Mouse (Mus musculus) midbrain, embryonic 14.5 days (tissue): Measurements from ENCODE around the gene Pabpn1l. TPM values are rescaled to one million over a fixed set of nuclear protein-coding genes. Genes with fewer than 3 reads are reported as not detected.

Source experiments
- ATAC-seq: fragments of 200-750 bp; cut with Nextera tagmentation; 2 replicates; pipeline ENCODE4 v1.8.0; 2017; ENCODE audit warnings: moderate number of reproducible peaks, moderate library complexity; ENCODE audit not compliant: low FRiP score, low TSS enrichment
- DNase-seq: peaks from one replicate; pipeline ENCODE4 v3.0.0-alpha.2; 2015
- H3K27ac ChIP-seq: fragments of 300-500 bp; sonication (generic); replicated peaks from 2 replicates; pipeline ENCODE4 v1.5.1; 2014; ENCODE audit warnings: mild to moderate bottlenecking, low read depth, low read length, moderate library complexity
- H3K27me3 ChIP-seq: fragments of 300-500 bp; sonication (generic); 2 replicates; pipeline ENCODE4 v1.6.1; 2014; ENCODE audit warnings: low read length, control low read depth, mixed read lengths; ENCODE audit not compliant: control insufficient read depth, insufficient read depth
- H3K36me3 ChIP-seq: fragments of 300-500 bp; sonication (generic); 2 replicates; pipeline ENCODE4 v1.6.1; 2014; ENCODE audit warnings: low read length, control low read depth; ENCODE audit not compliant: control insufficient read depth, insufficient read depth
- H3K4me1 ChIP-seq: fragments of 300-500 bp; sonication (generic); 2 replicates; pipeline ENCODE4 v1.6.1; 2014; ENCODE audit warnings: mild to moderate bottlenecking, antibody characterized with exemption, low read length, control low read depth; ENCODE audit not compliant: control insufficient read depth, insufficient read depth
- H3K4me2 ChIP-seq: fragments of 300-500 bp; sonication (generic); 2 replicates; pipeline ENCODE4 v1.6.1; 2014; ENCODE audit warnings: mild to moderate bottlenecking, low read length, moderate library complexity
- H3K4me3 ChIP-seq: fragments of 300-500 bp; sonication (generic); replicated peaks from 2 replicates; pipeline ENCODE4 v1.5.1; 2014; ENCODE audit warnings: low read depth, low read length
- H3K9ac ChIP-seq: fragments of 300-500 bp; sonication (generic); replicated peaks from 2 replicates; pipeline ENCODE4 v1.6.1; 2014; ENCODE audit warnings: mild to moderate bottlenecking, low read length, moderate library complexity
- H3K9me3 ChIP-seq: fragments of 300-500 bp; sonication (generic); 2 replicates; pipeline ENCODE4 v1.6.1; 2016; ENCODE audit warnings: low read length, control low read depth, mixed read lengths; ENCODE audit not compliant: control insufficient read depth
- WGBS: fragments of 180-500 bp; shearing (Covaris S2); extraction: QIAGEN DNeasy Blood & Tissue Kit; methylation state at CpG from one replicate; pipeline ENCODE4 v1.1.7; 2014; 5-methylcytosine and 5-hydroxymethylcytosine counted together
- polyA plus RNA-seq: library from polyadenylated mRNA; unstranded; fragments of >200 nt; fragmentation: Nextera tagmentation; extraction: Ambion mirVana; gene quantifications from 2 replicates; pipeline ENCODE4 v1.2.1, GENCODE M21; 2014

Pabpn1l gene
- not detected in 2 replicates for polyA plus RNA-seq

DNA sequence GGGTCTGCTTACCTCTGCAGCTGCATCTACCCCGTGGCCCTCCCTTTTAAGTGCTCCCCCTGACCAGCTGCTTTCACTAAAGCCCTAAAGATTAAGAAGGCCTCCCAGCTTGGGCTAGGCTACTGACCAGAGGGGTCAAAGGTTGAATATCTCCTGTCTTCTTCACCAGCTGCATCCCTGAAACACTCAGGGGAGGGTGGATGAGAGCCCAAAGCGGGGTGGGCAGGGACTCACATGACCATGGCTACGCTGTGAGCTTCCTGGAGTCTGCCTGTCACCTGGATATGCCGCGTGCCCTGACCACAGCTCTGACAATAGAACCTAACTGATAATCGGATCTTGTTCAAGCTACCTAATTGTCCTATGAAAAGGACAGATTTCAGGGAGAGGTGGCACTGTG is at the start of gene Pabpn1l:
TSS of gene Pabpn1l (minus strand) at position 13 of the 400 bp plus-strand sequence.
- H3K27me3 ChIP-seq: no peaks in the 10 kb centered on the region
- WGBS: 64% methylated on average over 6 of the region's 6 CpGs

DNA sequence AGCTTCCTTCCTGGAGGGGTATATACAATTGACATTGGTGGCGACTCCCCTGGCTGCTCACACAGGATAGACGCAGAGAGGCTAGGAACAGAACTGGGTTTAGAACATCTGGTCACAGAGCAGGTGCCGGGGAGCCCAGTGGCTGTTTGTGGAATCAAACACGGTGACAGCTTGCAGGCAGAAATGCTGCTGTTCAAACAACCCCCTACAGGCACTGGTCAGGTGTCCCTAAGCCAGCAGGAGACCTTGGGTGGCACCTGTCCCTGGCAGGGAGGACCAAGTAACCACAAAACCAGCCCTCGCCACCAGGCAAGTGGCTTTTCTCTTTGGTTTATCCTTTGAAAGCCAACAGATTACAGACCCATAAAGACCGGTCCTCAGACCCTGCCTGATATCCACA is 49.4 kb upstream of the Pabpn1l start:
- Histone ChIP-seq H3K4me2 (no peak overlapping the region), H3K27ac (no peak overlapping the region), H3K27me3 (no peaks in the 10 kb centered on the region), H3K9me3 (no peaks in the 10 kb centered on the region), H3K36me3 (peaks cover 11% of the 10 kb centered on the region), H3K9ac (no peak overlapping the region), H3K4me1 (peaks cover 50% of the 10 kb centered on the region), H3K4me3 (no peak overlapping the region)
- 70% methylated on average over 6 of the region's 6 CpGs for WGBS
- DNase-seq (no peak), ATAC-seq (no peak)

More for the DNA sequence above, at the start of gene Pabpn1l:
- ATAC-seq: no peak
- Histone ChIP-seq H3K9me3 (no peaks in the 10 kb centered on the region), H3K27ac (no peak within 1 kb of the TSS), H3K4me3 (no peak within 1 kb of the TSS), H3K36me3 (no peaks in the 10 kb centered on the region), H3K9ac (no peak within 1 kb of the TSS), H3K4me1 (no peaks in the 10 kb centered on the region), H3K4me2 (no peak within 1 kb of the TSS)
- DNase-seq: no peak

DNA sequence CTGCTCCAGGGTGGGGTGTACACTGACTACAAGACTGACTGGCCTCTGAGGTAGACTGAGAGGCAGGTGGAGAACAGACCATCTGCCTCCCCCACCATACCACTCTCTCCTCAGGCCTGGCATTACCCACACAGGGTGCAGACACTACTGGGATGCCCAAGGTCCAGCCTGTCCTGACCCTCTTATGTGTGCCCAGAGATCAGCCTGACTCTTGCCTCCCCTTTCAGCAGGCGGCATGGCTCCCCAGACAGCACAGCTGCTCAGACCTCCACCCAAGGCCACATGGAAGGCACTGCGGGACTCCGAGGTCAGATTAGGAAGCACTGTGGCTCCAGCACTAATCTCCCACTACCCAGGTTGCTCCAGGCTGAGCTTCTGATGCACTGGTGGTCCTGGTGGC is 48.2 kb upstream of the Pabpn1l start:
- Histone ChIP-seq H3K9me3 (no peaks in the 10 kb centered on the region), H3K4me3 (no peak overlapping the region), H3K9ac (no peak overlapping the region; the same call in 1 of the 2 replicates), H3K36me3 (peaks cover 11% of the 10 kb centered on the region), H3K4me2 (peak overlapping the region; percentile 6; the same call in 1 of the 2 replicates), H3K27me3 (no peaks in the 10 kb centered on the region), H3K4me1 (peaks cover 55% of the 10 kb centered on the region), H3K27ac (no peak overlapping the region)
- 37% methylated on average over 3 of the region's 3 CpGs for WGBS
- DNase-seq (no peak), ATAC-seq (no peak)

DNA sequence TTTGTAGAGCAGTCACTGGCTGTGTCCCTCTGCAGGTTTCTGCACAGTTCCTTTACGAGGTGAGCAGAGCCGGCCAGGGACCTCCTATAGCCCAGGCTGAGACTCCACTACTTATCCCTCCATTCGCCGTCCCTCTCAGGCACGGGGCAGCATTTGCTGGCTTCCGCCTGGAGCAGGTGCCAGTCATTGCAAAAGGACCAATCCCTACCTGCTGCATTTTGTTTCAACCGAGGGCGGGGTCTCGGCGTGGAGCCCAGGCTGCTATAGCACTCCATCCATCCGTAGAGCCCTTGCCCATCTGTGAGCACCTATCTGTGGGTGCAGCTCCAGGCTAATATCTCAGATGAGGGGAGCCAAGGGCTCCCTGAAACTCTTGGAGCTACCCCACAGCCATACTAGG is 47.5 kb upstream of the Pabpn1l start:
- Histone ChIP-seq H3K9me3 (no peaks in the 10 kb centered on the region), H3K4me3 (no peak overlapping the region), H3K4me2 (no peak overlapping the region), H3K36me3 (peaks cover 11% of the 10 kb centered on the region), H3K9ac (no peak overlapping the region), H3K27me3 (no peaks in the 10 kb centered on the region), H3K4me1 (peaks cover 59% of the 10 kb centered on the region), H3K27ac (no peak overlapping the region)
- peak; percentile 31 for DNase-seq
- 17% methylated on average over 11 of the region's 11 CpGs for WGBS
- no peak for ATAC-seq

DNA sequence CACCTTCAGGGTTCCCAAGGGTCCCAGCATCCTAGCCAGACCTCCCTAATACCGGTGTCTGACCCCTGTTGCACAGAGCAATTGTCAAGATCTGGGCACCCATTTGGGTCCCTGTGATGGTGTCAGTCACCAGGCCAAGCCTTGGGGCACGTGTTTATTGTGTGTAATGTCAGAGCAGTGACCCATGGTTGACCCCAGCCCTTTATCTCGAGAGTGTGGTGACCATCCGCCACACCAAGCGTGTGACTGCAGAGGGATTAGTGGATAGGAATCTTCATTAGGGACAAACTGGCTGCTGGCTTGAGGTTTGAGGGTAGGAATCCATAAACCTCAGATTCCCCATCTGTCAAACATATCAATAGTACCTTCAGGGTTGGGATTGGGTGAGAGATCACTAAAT is 46.8 kb upstream of the Pabpn1l start:
- Histone ChIP-seq H3K4me1 (peaks cover 53% of the 10 kb centered on the region), H3K4me3 (no peak overlapping the region), H3K9ac (no peak overlapping the region), H3K27me3 (no peaks in the 10 kb centered on the region), H3K4me2 (no peak overlapping the region), H3K9me3 (no peaks in the 10 kb centered on the region), H3K27ac (no peak overlapping the region), H3K36me3 (peaks cover 8% of the 10 kb centered on the region; the same call in 1 of the 2 replicates)
- ATAC-seq: no peak
- no peak for DNase-seq
- WGBS: 5% methylated on average over 5 of the region's 5 CpGs

DNA sequence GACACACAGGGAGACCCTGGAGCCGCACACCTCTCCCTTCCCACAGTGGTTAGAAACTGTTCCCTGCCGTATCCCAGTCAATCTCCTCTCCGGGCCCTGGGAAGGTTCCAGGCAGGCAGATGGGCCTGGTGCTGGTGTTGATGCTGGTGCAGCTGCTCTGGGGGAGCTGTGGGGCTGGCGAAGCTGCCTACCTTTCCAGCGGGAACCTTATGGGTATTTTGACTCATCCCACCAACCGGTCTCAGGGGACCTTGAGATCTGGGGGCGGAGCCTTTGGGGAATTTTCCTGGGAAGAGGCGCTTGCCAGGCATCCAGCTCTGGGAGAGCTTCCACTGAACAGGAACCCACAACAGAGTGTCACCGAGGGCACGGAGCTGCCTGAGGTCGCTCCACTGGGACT is 45.3 kb upstream of the Pabpn1l start:
- Histone ChIP-seq H3K4me2 (no peak overlapping the region), H3K36me3 (no peaks in the 10 kb centered on the region; the same call in 1 of the 2 replicates), H3K9ac (no peak overlapping the region), H3K9me3 (no peaks in the 10 kb centered on the region), H3K4me3 (no peak overlapping the region), H3K27me3 (no peaks in the 10 kb centered on the region), H3K4me1 (peaks cover 44% of the 10 kb centered on the region), H3K27ac (no peak overlapping the region)
- ATAC-seq: no peak
- WGBS: 71% methylated on average over 11 of the region's 11 CpGs
- no peak for DNase-seq

DNA sequence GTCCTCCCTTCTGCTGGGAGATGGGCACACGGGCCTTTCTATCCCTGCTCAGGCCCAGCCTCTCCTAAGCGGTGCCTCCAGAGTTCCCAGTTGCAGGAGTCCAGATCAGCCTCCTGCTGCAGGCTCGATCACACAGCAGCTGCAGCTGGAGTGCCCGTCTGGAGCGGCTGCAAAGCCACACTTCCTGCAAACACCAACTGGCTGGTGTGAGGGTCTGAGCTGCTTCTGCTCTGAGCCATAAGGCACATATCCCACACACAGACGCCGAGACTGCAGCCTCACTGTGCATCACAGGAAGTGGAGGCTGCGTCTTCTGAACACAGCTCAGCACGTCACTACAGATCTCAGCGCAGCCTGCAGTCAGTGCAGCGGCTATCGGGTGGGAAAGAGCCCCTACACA is 44.3 kb upstream of the Pabpn1l start:
- H3K4me2 ChIP-seq: 0 out of 2 replicates have a peak overlapping the region, but pooled peaks have one; percentile 10
- no peak overlapping the region for H3K4me3 ChIP-seq
- DNase-seq: peak; percentile 15
- no peaks in the 10 kb centered on the region for H3K27me3 ChIP-seq
- H3K4me1 ChIP-seq: peaks cover 37% of the 10 kb centered on the region
- H3K27ac ChIP-seq: peak overlapping the region; percentile 63
- H3K36me3 ChIP-seq: no peaks in the 10 kb centered on the region
- ATAC-seq: no peak
- 61% methylated on average over 12 of the region's 12 CpGs for WGBS
- no peaks in the 10 kb centered on the region for H3K9me3 ChIP-seq
- H3K9ac ChIP-seq: no peak overlapping the region

DNA sequence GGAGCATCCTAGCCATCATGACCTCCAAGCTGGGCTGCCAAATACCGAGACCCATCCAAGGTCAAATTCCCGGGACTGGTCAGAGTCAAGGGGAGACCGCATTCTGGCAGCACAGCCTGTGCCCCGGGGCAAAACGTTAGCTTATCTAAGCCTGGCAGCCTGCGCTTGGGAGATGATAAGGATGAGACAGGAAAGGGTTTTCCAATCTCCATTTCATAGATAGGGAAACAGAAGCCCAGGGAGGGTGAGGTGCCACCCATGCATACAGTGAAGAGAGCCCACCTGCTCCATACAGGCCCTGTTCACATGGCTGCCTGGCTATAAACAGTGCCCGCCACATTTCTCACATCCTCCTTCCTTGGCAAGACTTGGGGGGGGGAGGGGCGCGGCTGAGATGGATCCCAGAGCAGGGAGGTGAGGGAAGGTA is 43.8 kb upstream of the Pabpn1l start:
- no peaks in the 10 kb centered on the region for H3K27me3 ChIP-seq
- DNase-seq (peak; percentile 65), ATAC-seq (peak; percentile 44; the same call in 1 of the 2 replicates)
- H3K9ac ChIP-seq: no peak overlapping the region; the same call in 1 of the 2 replicates
- peak overlapping the region; percentile 63 for H3K27ac ChIP-seq
- H3K4me3 ChIP-seq: no peak overlapping the region
- no peaks in the 10 kb centered on the region for H3K9me3 ChIP-seq
- WGBS: 43% methylated on average over 9 of the region's 9 CpGs
- H3K36me3 ChIP-seq: no peaks in the 10 kb centered on the region
- H3K4me2 ChIP-seq: peak overlapping the region; percentile 21; the same call in 1 of the 2 replicates
- H3K4me1 ChIP-seq: peaks cover 37% of the 10 kb centered on the region

DNA sequence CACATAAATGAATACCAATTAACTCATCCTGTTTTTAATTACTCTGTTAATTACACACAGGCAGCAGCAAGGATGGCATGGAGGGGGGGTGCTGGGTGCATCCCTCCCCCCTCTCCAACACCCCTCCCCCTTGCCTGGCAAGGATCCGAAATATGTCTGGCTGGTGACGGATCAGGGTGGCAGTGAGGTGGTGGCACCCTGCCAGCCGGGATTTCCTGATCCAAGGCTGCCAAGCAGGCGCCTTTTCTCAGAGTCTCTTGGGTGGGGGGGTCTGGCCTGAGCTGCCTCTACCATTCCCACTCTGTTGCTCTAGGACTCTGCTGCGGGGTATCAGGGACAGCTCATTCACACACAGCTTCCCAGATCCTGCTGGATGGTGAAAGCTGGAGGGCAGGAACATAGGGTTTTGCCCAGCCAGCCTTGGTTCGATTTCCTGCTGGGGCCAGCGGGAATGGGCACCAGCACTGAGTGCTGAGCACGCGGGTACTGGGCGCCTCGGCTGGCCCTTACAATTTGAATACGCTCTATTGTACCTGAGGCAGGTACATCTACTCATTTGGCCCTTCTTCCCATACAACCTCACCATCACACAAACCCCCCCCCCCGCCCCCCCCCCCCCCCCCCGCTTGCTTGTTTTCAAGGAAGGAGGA is 43.3 kb upstream of the Pabpn1l start:
- peak; percentile 82 for DNase-seq
- Histone ChIP-seq H3K4me2 (peak overlapping the region; percentile 21; the same call in 1 of the 2 replicates), H3K9me3 (no peaks in the 10 kb centered on the region), H3K27ac (peak overlapping the region; percentile 63), H3K9ac (no peak overlapping the region; the same call in 1 of the 2 replicates), H3K36me3 (no peaks in the 10 kb centered on the region), H3K4me1 (peaks cover 41% of the 10 kb centered on the region), H3K27me3 (no peaks in the 10 kb centered on the region), H3K4me3 (no peak overlapping the region)
- 64% methylated on average over 13 of the region's 14 CpGs for WGBS
- peak; percentile 28; the same call in 1 of the 2 replicates for ATAC-seq
